Mouse (Mus musculus) midbrain, embryonic 11.5 days (tissue): ENCODE data around the gene Clec4g. TPM values are rescaled to one million over a fixed set of nuclear protein-coding genes. Genes with fewer than 3 reads are reported as not detected.
"Not testable (repeated sequence)": the region's sequence is repeated elsewhere in the genome, so short reads cannot be mapped to it uniquely, and the experiment has no call there.

Source experiments
- ATAC-seq: fragments of 200-750 bp; cut with Nextera tagmentation; 2 replicates; pipeline ENCODE4 v1.8.0; 2017; ENCODE audit warnings: moderate TSS enrichment, moderate library complexity; ENCODE audit not compliant: low FRiP score
- DNase-seq: peaks from one replicate; pipeline ENCODE4 v3.0.0; 2015; ENCODE audit warnings: low spot score; ENCODE audit errors: missing footprints
- H3K27ac ChIP-seq: fragments of 300-500 bp; sonication (generic); 2 replicates; pipeline ENCODE4 v1.5.1; 2014; ENCODE audit warnings: low read depth, low read length
- H3K27me3 ChIP-seq: fragments of 300-500 bp; sonication (generic); 2 replicates; pipeline ENCODE4 v1.6.1; 2014; ENCODE audit warnings: mild to moderate bottlenecking, low read length, moderate library complexity, mixed read lengths; ENCODE audit not compliant: control insufficient read depth, insufficient read depth
- H3K36me3 ChIP-seq: fragments of 300-500 bp; sonication (generic); 2 replicates; pipeline ENCODE4 v1.6.1; 2014; ENCODE audit warnings: mild to moderate bottlenecking, low read length, moderate library complexity, mixed read lengths; ENCODE audit not compliant: control insufficient read depth, insufficient read depth
- H3K4me1 ChIP-seq: fragments of 300-500 bp; sonication (generic); 2 replicates; pipeline ENCODE4 v1.6.1; 2014; ENCODE audit warnings: low read length; ENCODE audit not compliant: control insufficient read depth, insufficient read depth
- H3K4me2 ChIP-seq: fragments of 300-500 bp; sonication (generic); 2 replicates; pipeline ENCODE4 v1.6.1; 2014; ENCODE audit warnings: mild to moderate bottlenecking, moderate library complexity
- H3K4me3 ChIP-seq: fragments of 300-500 bp; sonication (generic); 2 replicates; pipeline ENCODE4 v1.5.1; 2014; ENCODE audit warnings: low read depth, low read length
- H3K9ac ChIP-seq: fragments of 300-500 bp; sonication (generic); 2 replicates; pipeline ENCODE4 v1.6.1; 2014; ENCODE audit warnings: low read length
- H3K9me3 ChIP-seq: fragments of 300-500 bp; sonication (generic); 2 replicates; pipeline ENCODE4 v1.6.1; 2016; ENCODE audit warnings: low read length; ENCODE audit not compliant: control insufficient read depth
- WGBS: fragments of 180-500 bp; shearing (Covaris S2); extraction: QIAGEN DNeasy Blood & Tissue Kit; methylation state at CpG from one replicate; pipeline ENCODE4 v1.1.7; 2014; 5-methylcytosine and 5-hydroxymethylcytosine counted together
- polyA plus RNA-seq: library from polyadenylated mRNA; unstranded; fragments of >200 nt; fragmentation: Nextera tagmentation; extraction: Ambion mirVana; gene quantifications from 2 replicates; pipeline ENCODE4 v1.2.1, GENCODE M21; 2014

Gene Clec4g
- polyA plus RNA-seq = not detected in 2 replicates

DNA sequence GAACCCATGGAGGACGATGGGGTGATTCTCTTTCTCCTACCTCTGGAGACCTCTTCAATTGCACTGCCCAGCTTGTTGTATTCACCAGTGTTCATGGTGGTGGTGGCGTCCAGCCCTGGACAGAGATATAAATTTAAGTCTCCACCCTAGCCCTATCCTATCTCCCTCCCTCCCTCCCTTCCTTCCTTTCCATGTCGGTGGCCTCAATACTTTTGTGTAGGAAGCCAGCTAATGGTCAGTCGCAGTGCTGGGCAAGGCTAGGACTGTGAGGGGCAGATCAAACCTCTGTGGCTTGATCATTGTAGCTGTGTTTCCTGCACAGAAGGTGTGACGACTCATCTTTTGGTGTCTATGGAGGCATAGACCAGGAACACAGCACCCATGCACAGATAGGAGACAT, at the start of gene Clec4g:
Gene Clec4g (minus strand): TSS at position 101 of the 400 bp plus-strand sequence.
- no peak for DNase-seq
- Histone ChIP-seq H3K27ac (no peak within 1 kb of the TSS), H3K9me3 (no peaks in the 10 kb centered on the region), H3K4me3 (no peak within 1 kb of the TSS), H3K4me2 (no peak within 1 kb of the TSS), H3K36me3 (no peaks in the 10 kb centered on the region), H3K27me3 (no peaks in the 10 kb centered on the region), H3K9ac (no peak within 1 kb of the TSS), H3K4me1 (no peaks in the 10 kb centered on the region)
- ATAC-seq = no peak
- 78% methylated on average over 5 of the region's 5 CpGs for WGBS

DNA sequence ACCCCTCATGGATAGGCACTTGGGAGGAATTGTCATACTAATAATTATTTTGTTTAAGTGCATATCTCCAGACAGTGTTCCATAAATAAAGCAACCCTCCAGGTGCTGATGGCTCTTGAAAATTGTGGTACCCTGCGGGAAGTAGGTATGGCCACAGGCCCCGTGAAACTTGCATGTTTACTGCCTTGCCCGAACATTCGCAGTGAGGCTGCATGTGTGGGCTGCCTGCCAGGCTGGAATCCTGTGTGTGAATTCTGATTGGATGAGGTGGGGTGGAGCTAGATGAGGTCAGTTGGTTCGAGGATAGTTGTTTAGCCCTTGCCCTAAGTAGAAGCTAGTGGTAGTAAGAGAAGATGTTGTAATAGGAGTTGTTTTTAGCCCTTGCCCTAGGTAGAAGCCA, 48.2 kb upstream of the Clec4g start:
- H3K4me2 ChIP-seq, DNase-seq, H3K9ac ChIP-seq, H3K27me3 ChIP-seq, H3K4me3 ChIP-seq, ATAC-seq, H3K4me1 ChIP-seq, H3K36me3 ChIP-seq, H3K27ac ChIP-seq, H3K9me3 ChIP-seq: not testable (repeated sequence)
- WGBS = 84% methylated on average over 5 of the region's 5 CpGs

DNA sequence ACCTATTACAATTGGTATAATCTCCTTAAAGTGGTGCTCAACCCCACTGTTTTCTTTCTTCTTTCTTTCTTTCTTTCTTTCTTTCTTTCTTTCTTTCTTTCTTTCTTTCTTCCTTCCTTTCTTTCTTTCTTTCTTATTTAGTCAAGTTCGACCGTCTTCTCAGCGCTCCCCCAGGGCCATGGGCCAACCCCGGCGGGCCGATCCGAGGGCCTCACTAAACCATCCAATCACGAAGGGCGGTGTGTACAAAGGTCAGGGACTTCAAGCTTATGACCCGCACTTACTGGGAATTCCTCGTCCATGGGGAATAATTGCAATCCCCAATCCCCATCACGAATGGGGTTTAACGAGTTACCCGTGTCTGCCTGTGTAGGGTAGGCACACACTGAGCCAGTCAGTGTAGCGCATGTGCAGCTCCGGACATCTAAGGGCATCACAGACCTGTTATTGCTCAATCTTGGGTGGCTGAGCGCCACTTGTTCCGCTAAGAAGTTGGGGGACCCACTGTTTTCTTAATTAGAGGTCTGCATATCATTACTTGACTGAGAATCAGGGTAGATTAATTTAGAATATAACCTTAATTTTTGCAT, 33.9 kb upstream of the Clec4g start:
- WGBS = 66% methylated on average over 18 of the region's 18 CpGs
- Histone ChIP-seq H3K4me2 (no peak overlapping the region), H3K4me3 (no peak overlapping the region), H3K9ac (no peak overlapping the region), H3K4me1 (no peaks in the 10 kb centered on the region), H3K27ac (no peak overlapping the region), H3K27me3 (no peaks in the 10 kb centered on the region), H3K9me3 (peaks cover 3% of the 10 kb centered on the region; the same call in 1 of the 2 replicates), H3K36me3 (no peaks in the 10 kb centered on the region)
- DNase-seq (peak; percentile 100), ATAC-seq (peak; percentile 98)

DNA sequence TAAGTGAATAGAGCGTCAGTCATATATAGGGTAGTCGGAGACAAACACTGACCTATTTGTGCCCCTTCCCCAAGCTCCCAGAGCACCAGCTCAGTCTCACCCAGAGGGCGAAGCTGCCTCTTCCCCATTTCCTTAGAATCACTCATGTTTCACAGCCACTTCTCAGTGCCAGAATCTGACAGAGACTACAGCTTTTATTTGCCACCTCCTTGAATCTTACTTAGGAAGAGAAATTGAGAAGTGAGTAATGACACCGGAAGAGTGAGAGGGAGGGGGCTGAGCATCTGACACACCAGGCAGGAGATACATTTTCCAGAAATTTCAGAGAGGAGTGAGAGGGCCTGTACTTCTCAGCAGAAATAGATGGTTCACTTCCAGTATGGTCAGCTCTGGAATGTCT, 28.3 kb upstream of the Clec4g start, which contains the start of gene Cd209a:
Gene Cd209a (minus strand): TSS at position 224 of the 400 bp plus-strand sequence.
- Histone ChIP-seq H3K27me3 (no peaks in the 10 kb centered on the region), H3K36me3 (no peaks in the 10 kb centered on the region), H3K9ac (no peak within 1 kb of the TSS), H3K9me3 (peaks cover 5% of the 10 kb centered on the region; the same call in 1 of the 2 replicates), H3K27ac (no peak within 1 kb of the TSS), H3K4me1 (no peaks in the 10 kb centered on the region), H3K4me3 (no peak within 1 kb of the TSS), H3K4me2 (no peak within 1 kb of the TSS)
- ATAC-seq (no peak), DNase-seq (no peak)
- WGBS = 93% methylated on average over 4 of the region's 4 CpGs

DNA sequence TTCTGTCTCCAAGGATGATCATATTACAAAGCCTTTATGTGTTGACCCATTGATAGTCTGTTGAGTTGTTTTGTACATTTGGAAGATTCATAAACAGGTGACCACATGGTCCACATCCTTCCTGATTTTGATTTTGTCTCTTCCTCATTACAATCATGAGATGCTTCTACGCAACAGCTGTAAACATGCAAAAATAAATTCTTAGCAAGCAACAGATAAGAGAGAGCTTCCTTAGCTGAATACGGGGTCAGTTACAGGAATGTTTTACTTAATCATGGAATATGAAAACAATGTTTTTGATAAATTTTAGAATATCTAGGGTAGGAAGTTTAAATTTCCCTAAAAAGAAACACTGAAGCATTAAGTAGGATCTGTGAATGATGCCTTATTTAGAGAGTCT, 16.5 kb upstream of the Clec4g start:
- Histone ChIP-seq H3K27me3 (no peaks in the 10 kb centered on the region), H3K9ac (no peak overlapping the region), H3K4me1 (no peaks in the 10 kb centered on the region), H3K4me2 (no peak overlapping the region), H3K27ac (no peak overlapping the region), H3K4me3 (no peak overlapping the region), H3K36me3 (no peaks in the 10 kb centered on the region), H3K9me3 (no peaks in the 10 kb centered on the region)
- DNase-seq (no peak), ATAC-seq (no peak)
- 89% methylated on average over 2 of the region's 2 CpGs for WGBS

DNA sequence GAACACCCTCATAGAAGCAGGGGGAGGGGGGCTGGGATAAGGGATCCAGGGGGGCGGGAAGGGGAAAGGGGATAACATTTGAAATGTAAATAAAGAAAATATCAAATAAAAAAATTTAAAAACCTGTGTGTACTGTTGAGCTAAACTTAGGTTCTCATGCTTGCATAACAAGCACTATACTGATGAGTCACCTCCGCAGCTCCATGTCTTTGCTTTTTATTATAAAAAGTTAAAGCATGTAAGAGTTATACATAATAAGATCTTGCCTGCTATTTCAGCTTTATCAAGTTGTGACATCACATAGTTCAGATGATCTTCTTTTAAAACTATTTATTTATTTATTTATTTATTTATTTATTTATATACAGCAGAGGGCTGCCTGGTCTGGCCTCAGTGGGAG, 15.1 kb upstream of the Clec4g start:
- ATAC-seq = no peak
- no peak overlapping the region for H3K4me2 ChIP-seq
- H3K27ac ChIP-seq = no peak overlapping the region
- no peak overlapping the region for H3K9ac ChIP-seq
- H3K36me3 ChIP-seq = no peaks in the 10 kb centered on the region
- 92% methylated on average over 2 of the region's 2 CpGs for WGBS
- no peak for DNase-seq
- no peaks in the 10 kb centered on the region for H3K27me3 ChIP-seq
- no peaks in the 10 kb centered on the region for H3K4me1 ChIP-seq
- H3K4me3 ChIP-seq = no peak overlapping the region
- H3K9me3 ChIP-seq = no peaks in the 10 kb centered on the region

DNA sequence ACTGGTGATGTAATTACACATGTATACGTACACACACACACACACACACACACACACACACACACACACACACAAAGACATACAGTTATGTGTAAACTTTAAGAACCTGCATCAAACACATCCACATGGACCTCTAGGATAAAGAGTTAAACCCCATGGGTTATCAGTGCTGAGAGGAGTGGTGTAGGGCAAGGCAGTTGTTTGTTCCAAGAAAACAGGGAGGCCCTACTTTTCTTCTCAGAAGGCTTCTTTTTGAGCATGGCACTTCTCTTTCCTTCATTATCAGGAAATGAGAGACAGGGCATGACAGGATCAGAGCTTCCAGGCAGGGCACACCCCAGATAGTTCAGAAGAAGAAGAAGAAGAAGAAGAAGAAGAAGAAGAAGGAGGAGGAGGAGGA, 13.6 kb upstream of the Clec4g start:
- Histone ChIP-seq H3K36me3 (no peaks in the 10 kb centered on the region), H3K9me3 (no peaks in the 10 kb centered on the region), H3K27ac (no peak overlapping the region), H3K4me3 (no peak overlapping the region), H3K9ac (no peak overlapping the region), H3K27me3 (no peaks in the 10 kb centered on the region), H3K4me2 (no peak overlapping the region), H3K4me1 (no peaks in the 10 kb centered on the region)
- WGBS = 64% methylated on average over 1 of the region's 1 CpGs
- ATAC-seq = no peak
- no peak for DNase-seq

DNA sequence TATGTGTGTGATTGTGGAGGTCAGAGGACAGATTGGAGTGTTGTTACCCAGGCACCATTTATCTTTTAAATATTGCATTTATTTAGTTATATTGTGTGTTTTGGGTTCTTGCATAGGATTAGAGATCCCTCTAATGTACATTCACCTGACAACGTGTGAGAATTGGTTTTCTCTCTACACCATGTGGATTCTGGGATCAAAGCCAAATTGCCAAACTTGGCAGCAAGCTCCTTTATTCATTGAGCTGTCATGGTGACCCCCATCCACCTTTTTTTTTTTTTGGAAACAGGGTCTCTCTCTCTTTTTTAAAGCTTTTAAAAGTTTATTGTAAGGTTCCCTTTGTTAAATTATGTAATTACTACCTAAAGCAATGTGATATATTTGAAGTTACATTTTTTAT, 590 bp upstream of the Clec4g start:
- Histone ChIP-seq H3K9ac (no peak overlapping the region), H3K27me3 (no peaks in the 10 kb centered on the region), H3K36me3 (no peaks in the 10 kb centered on the region), H3K4me1 (no peaks in the 10 kb centered on the region), H3K4me3 (no peak overlapping the region), H3K4me2 (no peak overlapping the region), H3K27ac (no peak overlapping the region), H3K9me3 (no peaks in the 10 kb centered on the region)
- WGBS = 68% methylated on average over 1 of the region's 1 CpGs
- DNase-seq = no peak
- no peak for ATAC-seq

DNA sequence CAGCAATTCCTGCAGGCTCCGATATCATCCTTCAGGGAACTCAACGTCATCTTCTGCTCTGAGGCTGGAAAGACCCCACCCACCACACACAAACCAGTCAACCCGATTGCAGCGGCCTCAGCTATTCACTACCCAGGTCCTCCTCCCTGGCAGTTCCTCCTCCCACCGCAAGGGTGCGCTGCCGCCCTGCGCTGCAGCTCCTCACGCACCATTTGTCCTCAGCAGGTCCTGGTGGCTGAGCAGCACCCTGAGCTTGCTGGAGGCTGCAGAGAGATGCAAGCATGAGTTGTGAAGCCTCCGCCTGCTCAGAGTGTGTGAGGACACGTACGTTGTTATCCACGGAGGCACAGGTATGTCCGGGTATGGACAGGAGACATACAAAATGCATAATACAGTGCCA, 1.9 kb downstream of the Clec4g start:
- peak; percentile 91 for DNase-seq
- Histone ChIP-seq H3K36me3 (no peaks in the 10 kb centered on the region), H3K4me2 (no peak overlapping the region), H3K27ac (no peak overlapping the region), H3K9ac (no peak overlapping the region), H3K9me3 (no peaks in the 10 kb centered on the region), H3K4me3 (no peak overlapping the region), H3K4me1 (no peaks in the 10 kb centered on the region), H3K27me3 (no peaks in the 10 kb centered on the region)
- WGBS = 19% methylated on average over 14 of the region's 14 CpGs
- peak; percentile 73 for ATAC-seq
